Mouse (Mus musculus): ENCODE results near the gene Msh5. TPM values are rescaled to one million over a fixed set of nuclear protein-coding genes. Genes with fewer than 3 reads are reported as not detected.
"Not testable (repeated sequence)": the region's sequence is repeated elsewhere in the genome, so short reads cannot be mapped to it uniquely, and the experiment has no call there.

Msh5 gene
- total RNA-seq, 2 experiments from 2014 or later, result 0.26 to 1.1 TPM

DNA sequence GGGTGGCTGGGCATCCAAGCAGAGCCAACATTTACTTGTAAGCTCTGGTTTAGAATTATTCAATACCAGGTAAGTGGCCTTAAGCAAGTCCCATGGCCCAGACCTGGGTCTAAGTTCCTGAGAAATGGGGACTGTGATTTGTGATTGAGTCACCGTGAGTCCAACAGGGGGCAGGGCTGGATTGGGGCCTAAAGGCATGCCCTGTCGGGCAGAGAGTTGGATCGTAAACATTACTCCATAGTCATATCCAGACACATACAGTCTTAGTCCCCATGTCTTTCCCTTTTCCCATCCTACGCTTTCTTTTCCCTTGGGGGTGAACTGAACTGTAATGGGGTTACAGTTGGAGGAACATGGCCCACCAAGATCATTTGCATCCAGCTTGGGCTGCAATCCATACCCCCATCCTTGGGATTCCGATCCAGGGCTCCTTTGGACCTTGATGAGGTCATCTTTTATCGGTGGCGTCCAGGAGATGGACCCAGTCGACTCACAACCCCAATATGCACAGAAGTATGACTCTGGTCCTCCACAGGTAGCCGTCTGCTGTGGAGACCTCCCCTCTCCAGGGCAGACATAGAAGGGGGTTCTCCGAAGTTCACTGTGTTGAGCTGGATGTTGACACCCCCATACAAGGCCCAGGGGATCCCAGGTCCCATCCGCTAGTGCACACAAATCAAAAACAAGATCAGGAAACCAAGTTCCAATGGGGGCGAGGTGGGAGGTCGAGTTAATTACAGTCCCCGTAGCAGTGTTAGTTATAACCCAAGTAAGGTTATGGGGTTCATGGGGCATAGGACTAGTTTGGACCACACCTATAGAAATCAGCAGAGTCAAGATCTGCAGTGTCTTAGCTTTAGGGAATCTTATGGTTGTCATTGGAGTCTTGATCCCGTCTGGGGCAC, 47.8 kb downstream of the Msh5 start:
- H3K4me3 ChIP-seq, result no peak overlapping the region
- DNase-seq (ENCODE audit: low spot score in 2 of 2), result no peak
- no peak for TF ChIP-seq CTCF (conservative IDR thresholded peaks at IDR 0.05)
- H3K27ac ChIP-seq, result no peak overlapping the region

DNA sequence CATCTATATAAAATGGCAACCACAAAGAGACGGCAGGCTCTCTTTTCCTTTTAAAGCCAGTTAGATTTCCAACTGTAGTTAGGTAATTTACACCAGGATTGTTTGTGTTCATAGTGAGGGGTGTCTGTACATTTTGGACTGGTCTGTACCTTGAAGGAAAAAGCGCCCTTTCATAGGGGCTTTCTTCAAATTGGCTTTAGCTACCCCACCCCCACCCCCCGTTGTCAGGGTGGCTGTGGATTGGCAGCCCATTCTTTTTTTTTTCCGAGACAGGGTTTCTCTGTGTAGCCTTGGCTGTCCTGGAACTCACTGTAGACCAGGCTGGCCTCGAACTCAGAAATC, 49.4 kb downstream of the Msh5 start:
- no peak for TF ChIP-seq CTCF (conservative IDR thresholded peaks at IDR 0.05)
- H3K27ac ChIP-seq, result no peak overlapping the region
- no peak for DNase-seq (ENCODE audit: low spot score in 2 of 2)
- no peak overlapping the region for H3K4me3 ChIP-seq

DNA sequence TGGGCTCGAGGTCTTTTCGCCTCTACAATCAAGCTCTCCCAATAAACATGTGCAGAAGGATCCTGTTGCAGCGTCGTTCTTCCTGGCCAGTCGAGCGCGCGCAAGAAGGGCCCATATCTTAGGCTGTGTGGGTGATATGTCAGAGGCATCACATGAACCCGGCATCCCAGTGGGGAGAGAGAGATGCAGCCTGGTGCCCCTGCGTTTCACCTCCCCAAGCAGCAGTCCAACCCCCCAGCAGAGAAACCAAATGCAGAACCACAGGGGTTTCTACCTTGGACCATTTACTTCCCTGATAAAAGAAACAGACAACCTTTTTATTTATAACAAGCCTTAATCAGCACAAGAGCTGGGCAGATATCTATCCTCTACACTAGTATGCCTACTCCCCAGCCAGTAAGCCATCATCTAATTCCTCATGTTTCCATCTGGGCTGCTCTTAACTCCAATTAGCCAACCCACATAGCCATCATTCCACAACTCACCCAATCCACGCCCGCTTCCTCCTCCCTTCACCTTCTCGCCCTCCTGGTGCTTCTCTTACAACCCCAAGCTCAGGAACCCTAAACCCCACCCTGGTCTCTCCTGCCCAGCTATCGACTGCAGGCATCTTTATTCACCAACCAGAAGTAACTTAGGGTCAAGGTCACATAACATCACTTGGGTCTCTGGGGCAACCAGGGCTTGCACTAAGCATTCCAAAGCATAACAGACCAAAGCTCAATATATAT, 50.0 kb downstream of the Msh5 start:
- Histone ChIP-seq H3K27ac (no peak overlapping the region), H3K4me3 (no peak overlapping the region)
- DNase-seq (ENCODE audit: low spot score in 2 of 2), result no peak
- TF ChIP-seq CTCF (conservative IDR thresholded peaks at IDR 0.05), result no peak

DNA sequence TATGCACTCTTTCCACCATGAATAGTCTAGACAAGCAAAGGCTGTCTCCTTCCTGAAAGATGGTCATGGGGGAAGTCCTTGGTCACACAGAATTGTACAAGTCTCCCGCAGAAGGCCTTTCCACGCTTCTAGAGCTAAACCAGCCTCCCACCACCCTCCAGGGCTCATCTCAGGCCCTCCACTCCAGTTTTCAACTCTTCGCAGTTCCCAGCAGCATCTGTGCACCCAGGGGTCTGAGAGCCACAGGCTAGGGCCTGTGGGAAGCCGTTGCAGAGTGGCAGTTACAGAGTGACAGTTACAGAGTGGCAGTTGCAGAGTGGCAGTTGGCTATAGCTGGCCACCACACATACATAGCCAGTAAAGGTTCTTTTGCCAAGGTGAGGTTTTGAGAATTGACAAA, 50.6 kb downstream of the Msh5 start:
- DNase-seq (ENCODE audit: low spot score in 2 of 2); H3K27ac ChIP-seq; H3K4me3 ChIP-seq: not testable (repeated sequence)

DNA sequence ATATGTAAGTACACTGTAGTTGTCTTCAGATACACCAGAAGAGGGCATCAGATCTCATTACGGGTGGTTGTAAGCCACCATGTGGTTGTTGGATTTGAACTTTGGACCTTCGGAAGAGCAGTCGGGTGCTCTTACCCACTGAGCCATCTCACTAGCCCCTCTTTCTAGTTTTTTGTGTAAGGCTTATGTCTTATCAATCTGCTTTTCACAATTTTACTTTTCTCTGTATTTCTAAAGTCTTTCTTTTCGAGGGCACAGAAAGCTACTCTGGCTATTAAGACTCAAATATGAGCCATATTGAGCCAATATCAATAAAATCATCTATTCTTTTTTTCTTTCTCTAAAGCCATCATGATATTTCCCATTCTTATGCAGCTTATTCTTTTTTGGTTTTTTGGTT, 51.4 kb downstream of the Msh5 start:
- DNase-seq (ENCODE audit: low spot score in 2 of 2); H3K4me3 ChIP-seq; H3K27ac ChIP-seq: not testable (repeated sequence)
- TF ChIP-seq CTCF (conservative IDR thresholded peaks at IDR 0.05), result peak; percentile 48

DNA sequence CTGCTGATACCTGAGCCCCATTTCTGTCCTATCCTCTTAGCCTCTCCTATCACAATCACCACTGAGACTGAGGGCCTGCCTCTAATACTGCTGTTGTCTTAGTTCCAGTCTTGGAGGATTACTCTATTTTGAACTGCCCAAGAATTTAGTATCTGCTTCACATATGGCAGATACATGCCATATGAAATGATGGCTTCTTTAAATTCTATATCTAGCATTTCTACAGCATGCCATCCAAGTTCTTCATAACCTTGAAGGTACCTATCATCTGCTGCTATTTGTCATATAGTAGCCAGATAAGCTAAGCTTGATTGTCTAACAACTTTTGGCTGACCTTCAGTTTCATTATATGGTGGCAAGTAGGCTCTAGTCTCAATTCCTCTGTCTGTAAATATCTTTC, 51.8 kb downstream of the Msh5 start:
- Histone ChIP-seq H3K27ac (no peak overlapping the region), H3K4me3 (no peak overlapping the region)
- TF ChIP-seq CTCF (conservative IDR thresholded peaks at IDR 0.05), result no peak
- no peak for DNase-seq (ENCODE audit: low spot score in 2 of 2)

DNA sequence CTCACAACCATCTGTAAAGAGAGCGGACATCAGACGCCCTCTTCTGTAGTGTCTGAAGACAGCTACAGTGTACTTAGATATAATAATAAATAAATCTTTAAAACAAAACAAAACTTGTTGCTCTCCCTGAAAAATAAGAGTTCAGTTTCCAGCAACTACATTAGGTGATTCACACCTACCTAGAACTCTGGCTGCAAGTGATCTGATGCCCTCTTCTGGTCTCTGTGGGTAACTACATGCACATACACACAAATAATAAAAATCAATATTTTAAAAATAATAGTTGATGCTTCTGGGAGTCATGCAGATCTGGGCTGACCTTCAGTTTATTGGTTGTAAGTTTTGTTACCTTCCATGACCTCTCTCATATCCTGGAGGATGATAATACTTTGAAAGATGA, 62.3 kb downstream of the Msh5 start:
- DNase-seq (ENCODE audit: low spot score in 2 of 2), result no peak

DNA sequence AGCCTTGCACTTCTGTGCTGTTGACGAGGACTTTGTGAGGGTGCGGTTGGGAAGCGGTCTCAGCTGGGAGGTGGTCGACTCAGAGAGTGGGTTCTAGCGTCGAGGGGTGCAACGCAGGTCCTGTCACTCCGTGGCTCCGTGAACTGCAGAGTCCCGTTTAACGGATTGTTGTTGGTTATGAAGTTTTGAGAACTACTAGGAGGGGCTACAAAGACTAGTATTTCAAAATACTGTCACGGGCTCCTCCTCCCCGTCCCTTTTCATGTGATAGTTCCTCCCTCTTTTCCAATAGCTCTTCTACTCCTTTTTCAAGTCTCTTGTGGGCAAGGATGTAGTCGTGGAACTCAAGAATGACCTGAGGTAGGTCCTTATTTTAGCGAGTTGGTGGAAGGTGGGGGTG, 64.2 kb downstream of the Msh5 start:
- TF ChIP-seq CTCF (conservative IDR thresholded peaks at IDR 0.05), result no peak
- no peak for DNase-seq (ENCODE audit: low spot score in 2 of 2)
- H3K27ac ChIP-seq, result peak overlapping the region; percentile 95
- H3K4me3 ChIP-seq, result peak overlapping the region; percentile 74

More for the DNA sequence above, 62.3 kb downstream of the Msh5 start:
- no peak overlapping the region for H3K4me3 ChIP-seq
- TF ChIP-seq CTCF (conservative IDR thresholded peaks at IDR 0.05), result peak; percentile 92
- no peak overlapping the region for H3K27ac ChIP-seq

DNA sequence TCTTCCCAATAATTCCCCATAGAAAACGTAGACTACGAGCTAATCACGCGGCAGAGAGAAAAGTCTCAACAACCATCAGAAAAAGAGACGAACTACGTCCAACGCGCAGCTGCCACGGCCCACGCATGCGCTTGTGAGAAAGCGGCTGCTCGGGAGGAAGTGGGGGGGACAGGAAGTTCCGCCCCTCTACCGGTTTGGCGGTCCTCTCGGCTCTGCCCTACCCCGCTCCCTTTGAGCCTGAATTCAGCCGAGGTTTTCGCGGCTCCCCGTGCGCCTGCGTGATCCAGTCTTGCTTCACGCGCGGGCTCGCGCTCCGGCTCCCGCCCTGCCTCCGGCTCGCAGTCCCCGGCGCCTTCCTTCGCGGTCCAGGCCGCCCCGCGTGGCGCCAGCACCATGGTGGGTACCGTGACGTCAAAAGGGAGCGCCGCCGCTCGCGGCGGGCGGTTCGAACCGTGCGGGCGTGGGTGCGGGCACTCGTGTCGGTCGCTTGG, 64.8 kb downstream of the Msh5 start, which contains the start of gene Lsm2:
TSS of gene Lsm2 (plus strand) at position 173 of the 491 bp plus-strand sequence.
- H3K27ac ChIP-seq, result peak within 1 kb of the TSS; percentile 95
- H3K4me3 ChIP-seq, result peak within 1 kb of the TSS; percentile 74
- TF ChIP-seq CTCF (conservative IDR thresholded peaks at IDR 0.05), result 0 out of 2 replicates have a peak, but pooled peaks have one; percentile 49
- DNase-seq (ENCODE audit: low spot score in 2 of 2), result peak; percentile 89 to 94

DNA sequence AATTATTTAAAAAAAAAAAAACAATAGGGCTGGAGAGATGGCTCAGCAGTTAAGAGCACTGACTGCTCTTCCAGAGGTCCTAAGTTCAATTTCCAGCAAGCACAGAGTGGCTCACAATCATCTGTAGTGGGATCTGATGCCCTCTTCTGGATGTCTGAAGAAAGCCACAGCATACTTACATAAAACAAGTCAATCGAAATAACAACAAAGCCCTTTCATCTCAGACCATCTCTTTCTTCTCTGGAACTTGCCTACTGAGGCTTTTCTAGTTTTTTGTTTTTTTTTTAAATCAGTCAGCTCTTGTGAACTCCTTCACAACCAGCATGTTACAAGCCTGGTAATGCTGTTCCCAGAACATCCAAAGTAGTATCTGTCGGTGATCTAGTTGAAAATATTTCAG, 65.9 kb downstream of the Msh5 start:
- Histone ChIP-seq H3K27ac (peak overlapping the region; percentile 95), H3K4me3 (peak overlapping the region; percentile 74)
- peak; percentile 88 for TF ChIP-seq CTCF (conservative IDR thresholded peaks at IDR 0.05)
- DNase-seq (ENCODE audit: low spot score in 2 of 2), result peak in 1 of 2 experiments; percentile 41

DNA sequence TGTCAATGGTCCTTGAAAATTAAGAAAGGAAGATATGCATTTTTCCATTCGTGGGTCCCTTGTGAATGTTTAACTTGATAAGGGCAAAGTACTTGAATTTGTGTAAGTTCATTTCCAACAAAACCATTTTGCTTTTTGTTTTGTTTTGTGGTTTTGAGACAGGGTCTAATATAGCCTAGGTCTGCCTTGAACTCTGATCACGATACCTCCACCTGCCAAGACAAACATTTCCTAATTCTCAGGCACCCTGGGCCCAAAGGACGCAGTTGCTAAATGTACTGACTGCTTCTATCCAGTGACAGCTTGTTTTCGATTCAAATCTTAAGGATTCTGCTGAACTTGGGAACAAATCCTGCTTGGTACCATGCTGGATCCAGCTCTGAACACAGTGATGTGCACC, 66.9 kb downstream of the Msh5 start:
- Histone ChIP-seq H3K27ac (no peak overlapping the region), H3K4me3 (no peak overlapping the region)
- no peak for DNase-seq (ENCODE audit: low spot score in 2 of 2)
- TF ChIP-seq CTCF (conservative IDR thresholded peaks at IDR 0.05), result no peak

Other genes with a start within 250 kb of the Msh5 start
- gene Cyp21a1, start 242.2 kb downstream of the Msh5 start, total RNA-seq (2021), result under 1 TPM in 1 of 2 experiments, not detected in 1; 0.42 TPM
- gene Stk19, start 209.8 kb downstream of the Msh5 start, total RNA-seq (2021), result 10 to 100 TPM; 55.5 to 61.3 TPM
- gene Dxo, start 209.7 kb downstream of the Msh5 start, total RNA-seq (2021), result 10 to 100 TPM; 39.7 to 42.3 TPM
- 10 to 100 TPM; 75.1 to 78.3 TPM for gene Skiv2l, start 196.5 kb downstream of the Msh5 start, total RNA-seq (2021)
- gene Nelfe, start 196.4 kb downstream of the Msh5 start, total RNA-seq (2021), result 10 to 100 TPM; 34.9 to 38.1 TPM
- gene Cfb, start 184.2 kb downstream of the Msh5 start, total RNA-seq (2021), result not detected
- 1 to 10 TPM; 7.5 to 9.0 TPM for gene Zbtb12, start 167.3 kb downstream of the Msh5 start, total RNA-seq (2021)
- not detected for gene Gm20547, start 164.7 kb downstream of the Msh5 start, total RNA-seq (2021)
- 1 to 10 TPM; 1.1 to 1.8 TPM for gene C2, start 148.5 kb downstream of the Msh5 start, total RNA-seq (2021)
- 100 to 1,000 TPM; 181 to 190 TPM for gene Ehmt2, start 148.3 kb downstream of the Msh5 start, total RNA-seq (2021)
- gene Slc44a4, start 132.3 kb downstream of the Msh5 start, total RNA-seq (2021), result under 1 TPM in 1 of 2 experiments, not detected in 1; 0.29 TPM
- gene Neu1, start 115.5 kb downstream of the Msh5 start, total RNA-seq (2021), result 10 to 100 TPM; 39.4 to 43.1 TPM
- gene Hspa1b, start 87.5 kb downstream of the Msh5 start, total RNA-seq (2021), result 10 to 100 TPM; 21.4 to 24.7 TPM
- not detected for gene Gm20481, start 76.8 kb downstream of the Msh5 start, total RNA-seq (2021)
- gene Hspa1a, start 74.6 kb downstream of the Msh5 start, total RNA-seq (2021), result 10 to 100 TPM; 16.9 to 18.1 TPM
- under 1 TPM; 0.44 to 0.49 TPM for gene Hspa1l, start 74.0 kb downstream of the Msh5 start, total RNA-seq (2021)
- gene Lsm2, start 64.9 kb downstream of the Msh5 start, total RNA-seq (2021), result 10 to 100 TPM; 15.9 to 21.8 TPM
- 10 to 100 TPM; 48.2 to 55.1 TPM for gene Vars, start 45.8 kb downstream of the Msh5 start, total RNA-seq (2021)
- gene Vwa7, start 30.2 kb downstream of the Msh5 start, total RNA-seq (2021), result under 1 TPM; 0.20 to 0.26 TPM
- gene Sapcd1, start 18.7 kb downstream of the Msh5 start, total RNA-seq (2021), result under 1 TPM in 1 of 2 experiments, not detected in 1; 0.67 TPM
- gene Clic1, start 3.2 kb upstream of the Msh5 start, total RNA-seq (2021), result 1 to 10 TPM; 9.2 to 9.6 TPM
- gene Ddah2, start 12.3 kb upstream of the Msh5 start, total RNA-seq (2021), result 10 to 100 TPM; 13.7 to 15.8 TPM
- not detected for gene Ly6g6c, start 18.6 kb upstream of the Msh5 start, total RNA-seq (2021)
- not detected for gene Mpig6b, start 19.4 kb upstream of the Msh5 start, total RNA-seq (2021)
- 1 to 10 TPM; 2.5 to 3.5 TPM for gene Ly6g6e, start 30.2 kb upstream of the Msh5 start, total RNA-seq (2021)
- 1 to 10 TPM; 1.1 TPM for gene Ly6g6d, start 31.3 kb upstream of the Msh5 start, total RNA-seq (2021)
- gene Ly6g6f, start 38.9 kb upstream of the Msh5 start, total RNA-seq (2021), result under 1 TPM in 1 of 2 experiments, not detected in 1; 0.52 TPM
- 100 to 1,000 TPM; 110 to 113 TPM for gene Abhd16a, start 42.5 kb upstream of the Msh5 start, total RNA-seq (2021)
- gene Ly6g5c, start 61.5 kb upstream of the Msh5 start, total RNA-seq (2021), result not detected
- under 1 TPM in 1 of 2 experiments, not detected in 1; 0.54 TPM for gene Ly6g5b, start 68.7 kb upstream of the Msh5 start, total RNA-seq (2021)
- gene Gpank1, start 74.7 kb upstream of the Msh5 start, total RNA-seq (2021), result 10 to 100 TPM; 15.0 to 15.9 TPM
- 100 to 1,000 TPM; 170 to 178 TPM for gene Csnk2b, start 75.3 kb upstream of the Msh5 start, total RNA-seq (2021)
- 10 to 100 TPM; 25.2 to 29.3 TPM for gene D17H6S53E, start 79.6 kb upstream of the Msh5 start, total RNA-seq (2021)
- gene Apom, start 85.3 kb upstream of the Msh5 start, total RNA-seq (2021), result under 1 TPM; 0.37 to 0.49 TPM
- 100 to 1,000 TPM; 320 to 334 TPM for gene Bag6, start 88.4 kb upstream of the Msh5 start, total RNA-seq (2021)
- 100 to 1,000 TPM; 339 to 370 TPM for gene Prrc2a, start 118.2 kb upstream of the Msh5 start, total RNA-seq (2021)
- 10 to 100 TPM; 11.1 to 11.8 TPM for gene Aif1, start 129.3 kb upstream of the Msh5 start, total RNA-seq (2021)
- gene Lst1, start 141.7 kb upstream of the Msh5 start, total RNA-seq (2021), result 1 to 10 TPM; 6.2 to 8.6 TPM
- under 1 TPM; 0.76 to 0.77 TPM for gene Ltb, start 147.7 kb upstream of the Msh5 start, total RNA-seq (2021)
- not detected for gene Tnf, start 155.3 kb upstream of the Msh5 start, total RNA-seq (2021)
- under 1 TPM; 0.54 to 0.59 TPM for gene Lta, start 158.6 kb upstream of the Msh5 start, total RNA-seq (2021)
- gene Gm16181, start 174.1 kb upstream of the Msh5 start, total RNA-seq (2021), result not detected
- gene Atp6v1g2, start 186.9 kb upstream of the Msh5 start, total RNA-seq (2021), result 100 to 1,000 TPM; 615 to 646 TPM
- gene Nfkbil1, start 189.0 kb upstream of the Msh5 start, total RNA-seq (2021), result 10 to 100 TPM; 13.3 to 15.1 TPM
- gene Ddx39b, start 195.0 kb upstream of the Msh5 start, total RNA-seq (2021), result 100 to 1,000 TPM; 230 to 239 TPM
- 10 to 100 TPM; 15.7 to 21.2 TPM for gene H2-D1, start 216.0 kb upstream of the Msh5 start, total RNA-seq (2021)